Mouse (Mus musculus): ENCODE data around the gene Serpina3f.

GRCm38 (mm10) chr12:104262863-104263262 is 48.5 kb downstream of the Serpina3f start, which contains the start of gene Serpina3i:
- TF ChIP-seq SIN3A (IDR thresholded peaks at IDR 0.05; ENCODE audit: low read length) = no peak
- no peak for TF ChIP-seq GABPA (IDR thresholded peaks at IDR 0.05; ENCODE audit: insufficient replicate concordance, low read depth, low read length)
- TF ChIP-seq CTCF (conservative IDR thresholded peaks at IDR 0.05 in 1 of 2, IDR thresholded peaks at IDR 0.05 in 1 of 2; ENCODE audit: low read depth in 2 of 2, low read length in 2 of 2) = no peak
- TF ChIP-seq ELF1 (IDR thresholded peaks at IDR 0.05; ENCODE audit: low read depth, low read length) = no peak
- no peak for TF ChIP-seq ZC3H11A (IDR thresholded peaks at IDR 0.05; ENCODE audit: low read depth, low read length)
- no peak for TF ChIP-seq PAX5 (IDR thresholded peaks at IDR 0.05; ENCODE audit: low read length)
- TF ChIP-seq MXI1 (IDR thresholded peaks at IDR 0.05; ENCODE audit: low read depth, low read length) = no peak
- no peak for TF ChIP-seq ZNF384 (IDR thresholded peaks at IDR 0.05; ENCODE audit: low read depth, low read length)
- TF ChIP-seq CHD1 (IDR thresholded peaks at IDR 0.05; ENCODE audit: low read depth, low read length) = no peak
- TF ChIP-seq POLR2A (IDR thresholded peaks at IDR 0.05; ENCODE audit: low read depth, low read length) = no peak
- no peak for TF ChIP-seq KAT2A (IDR thresholded peaks at IDR 0.05; ENCODE audit: insufficient replicate concordance, low read length)
- no peak for TF ChIP-seq MYC (IDR thresholded peaks at IDR 0.05; ENCODE audit: low read depth, low read length)

Measured in CH12.LX (cell line).